Mouse (Mus musculus) limb, embryonic 14.5 days (tissue): Measurements from ENCODE around the gene Syde2. TPM values are rescaled to one million over a fixed set of nuclear protein-coding genes. Genes with fewer than 3 reads are reported as not detected.

Experiments
- ATAC-seq: fragments of 200-750 bp; cut with Nextera tagmentation; 2 replicates; pipeline ENCODE4 v1.8.0; 2017; ENCODE audit warnings: low read depth, moderate number of reproducible peaks, moderate TSS enrichment; ENCODE audit not compliant: low FRiP score
- DNase-seq: peaks from one replicate; pipeline ENCODE4 v3.0.0-alpha.2; 2015; ENCODE audit warnings: low spot score
- H3K27ac ChIP-seq: fragments of 300-500 bp; sonication (generic); replicated peaks from 2 replicates; pipeline ENCODE4 v1.5.1; 2014; ENCODE audit warnings: low read depth, mild to moderate bottlenecking, low read length, moderate library complexity, mixed read lengths
- H3K27me3 ChIP-seq: fragments of 300-500 bp; sonication (generic); 2 replicates; pipeline ENCODE4 v1.6.1; 2014; ENCODE audit warnings: low read length, mixed read lengths; ENCODE audit not compliant: control insufficient read depth, insufficient read depth
- H3K36me3 ChIP-seq: fragments of 300-500 bp; sonication (generic); 2 replicates; pipeline ENCODE4 v1.6.1; 2014; ENCODE audit warnings: mild to moderate bottlenecking, low read length, moderate library complexity, mixed read lengths; ENCODE audit not compliant: control insufficient read depth, insufficient read depth
- H3K4me1 ChIP-seq: fragments of 300-500 bp; sonication (generic); 2 replicates; pipeline ENCODE4 v1.6.1; 2014; ENCODE audit warnings: antibody characterized with exemption, low read length, mixed read lengths; ENCODE audit not compliant: control insufficient read depth, insufficient read depth
- H3K4me2 ChIP-seq: fragments of 300-500 bp; sonication (generic); replicated peaks from 2 replicates; pipeline ENCODE4 v1.6.1; 2014; ENCODE audit warnings: low read depth, mild to moderate bottlenecking, low read length, moderate library complexity; ENCODE audit not compliant: severe bottlenecking
- H3K4me3 ChIP-seq: fragments of 300-500 bp; sonication (generic); replicated peaks from 2 replicates; pipeline ENCODE4 v1.5.1; 2014; ENCODE audit warnings: low read length
- H3K9ac ChIP-seq: fragments of 300-500 bp; sonication (generic); 2 replicates; pipeline ENCODE4 v1.6.1; 2014; ENCODE audit warnings: mild to moderate bottlenecking, low read depth, low read length, moderate library complexity; ENCODE audit not compliant: severe bottlenecking
- H3K9me3 ChIP-seq: fragments of 300-500 bp; sonication (generic); 2 replicates; pipeline ENCODE4 v1.6.1; 2016; ENCODE audit warnings: low read length; ENCODE audit not compliant: control insufficient read depth
- POLR2A ChIP-seq: fragments of 200-500 bp; IDR thresholded peaks from 2 replicates; pipeline ENCODE4 v1.8.0; 2012; ENCODE audit warnings: inconsistent platforms, mild to moderate bottlenecking, moderate library complexity, borderline replicate concordance; ENCODE audit not compliant: insufficient read depth, insufficient read length; ENCODE audit errors: extremely low read depth
- WGBS: fragments of 180-500 bp; shearing (Covaris S2); extraction: QIAGEN DNeasy Blood & Tissue Kit; methylation state at CpG from one replicate; pipeline ENCODE4 v1.1.7; 2014; 5-methylcytosine and 5-hydroxymethylcytosine counted together
- polyA plus RNA-seq, 2 experiments: library from polyadenylated mRNA; depleted of rRNA in 1 of 2; stranded (reverse) in 1 of 2; unstranded in 1 of 2; fragments of >200 nt; fragmentation: Nextera tagmentation in 1 of 2; extraction: Ambion mirVana in 1 of 2; gene quantifications; 2 replicates each; pipeline versions ENCODE4 v1.2.1 to v1.2.3; 2012 to 2014

The Syde2 gene
- polyA plus RNA-seq, 2 experiments, result 2.8 to 6.0 TPM

- WGBS, result 34% methylated on average over 4 of the region's 4 CpGs
- H3K4me1 ChIP-seq, result no peaks in the 10 kb centered on the region
- no peak for ATAC-seq
- H3K27ac ChIP-seq, result no peak overlapping the region
- DNase-seq, result no peak
- no peak overlapping the region for H3K4me2 ChIP-seq
- H3K9me3 ChIP-seq, result no peaks in the 10 kb centered on the region
- no peaks in the 10 kb centered on the region for H3K36me3 ChIP-seq
- H3K4me3 ChIP-seq, result no peak overlapping the region
- no peaks in the 10 kb centered on the region for H3K27me3 ChIP-seq
- TF ChIP-seq POLR2A, result no peak
- H3K9ac ChIP-seq, result no peak overlapping the region
Observed at GRCm38 (mm10) chr3:146069276-146069675, 81.6 kb downstream of the Syde2 start.

Other genes starting within 250 kb of the Syde2 start
- gene Ddah1, start 229.2 kb upstream of the Syde2 start, polyA plus RNA-seq (2012; rRNA removed), result 32.2 and 35.4 TPM in 2 replicates
- gene Ddah1, start 229.2 kb upstream of the Syde2 start, polyA plus RNA-seq (2014; fragmentation: Nextera tagmentation; extraction: Ambion mirVana), result 47.1 and 48.2 TPM in 2 replicates
- 25.5 and 26.0 TPM in 2 replicates for gene Bcl10, start 65.1 kb upstream of the Syde2 start, polyA plus RNA-seq (2012; rRNA removed)
- 52.1 and 52.9 TPM in 2 replicates for gene Bcl10, start 65.1 kb upstream of the Syde2 start, polyA plus RNA-seq (2014; fragmentation: Nextera tagmentation; extraction: Ambion mirVana)
- gene 2410004B18Rik, start 49.9 kb upstream of the Syde2 start, polyA plus RNA-seq (2012; rRNA removed), result 25.9 and 31.2 TPM in 2 replicates
- 45.6 and 47.8 TPM in 2 replicates for gene 2410004B18Rik, start 49.9 kb upstream of the Syde2 start, polyA plus RNA-seq (2014; fragmentation: Nextera tagmentation; extraction: Ambion mirVana)
- gene Wdr63, start 120.3 kb downstream of the Syde2 start, polyA plus RNA-seq (2012; rRNA removed), result 0.03 and 0.20 TPM in 2 replicates
- not detected in 2 replicates for gene Wdr63, start 120.3 kb downstream of the Syde2 start, polyA plus RNA-seq (2014; fragmentation: Nextera tagmentation; extraction: Ambion mirVana)
- gene Mcoln3, start 129.6 kb downstream of the Syde2 start, polyA plus RNA-seq (2012; rRNA removed), result 1.9 and 2.0 TPM in 2 replicates
- gene Mcoln3, start 129.6 kb downstream of the Syde2 start, polyA plus RNA-seq (2014; fragmentation: Nextera tagmentation; extraction: Ambion mirVana), result 1.9 and 2.1 TPM in 2 replicates
- 3.5 and 3.6 TPM in 2 replicates for gene Mcoln2, start 162.0 kb downstream of the Syde2 start, polyA plus RNA-seq (2012; rRNA removed)
- gene Mcoln2, start 162.0 kb downstream of the Syde2 start, polyA plus RNA-seq (2014; fragmentation: Nextera tagmentation; extraction: Ambion mirVana), result 1.5 and 2.0 TPM in 2 replicates
- 1.8 and 2.6 TPM in 2 replicates for gene Lpar3, start 233.1 kb downstream of the Syde2 start, polyA plus RNA-seq (2012; rRNA removed)
- 2.2 TPM in 2 replicates for gene Lpar3, start 233.1 kb downstream of the Syde2 start, polyA plus RNA-seq (2014; fragmentation: Nextera tagmentation; extraction: Ambion mirVana)